Mouse (Mus musculus): Measurements from ENCODE around the gene Kif17. TPM values are rescaled to one million over a fixed set of nuclear protein-coding genes. Genes with fewer than 3 reads are reported as not detected.
A peak's percentile ranks its signal among the peaks of the same experiment; 100 is the strongest.

The Kif17 gene
- polyA plus RNA-seq, 1 experiment from 2014 or later: 0.44 TPM

GRCm38 (mm10) chr4:138217441-138217840 lies 32.8 kb upstream of the Kif17 start:
- H3K4me1 ChIP-seq (ENCODE audit: control insufficient read depth, insufficient read depth, low read length): peaks cover 29% of the 10 kb centered on the region
- no peaks in the 10 kb centered on the region for H3K9me3 ChIP-seq (replicated peaks; ENCODE audit: control insufficient read depth, low read length)
- H3K4me2 ChIP-seq: peak overlapping the region; percentile 87
- H3K9ac ChIP-seq (ENCODE audit: low read depth, low read length): peak overlapping the region; percentile 99
- H3K4me3 ChIP-seq (ENCODE audit: low read depth, low read length): peak overlapping the region; percentile 99
- peaks cover 4% of the 10 kb centered on the region for H3K36me3 ChIP-seq (ENCODE audit: control insufficient read depth, insufficient read depth, low read length)
- no peaks in the 10 kb centered on the region for H3K27me3 ChIP-seq (ENCODE audit: control insufficient read depth, insufficient read depth, low read length)
- H3K27ac ChIP-seq (ENCODE audit: low read depth, low read length): peak overlapping the region; percentile 95
- WGBS (ENCODE audit: insufficient replicate concordance): under 1% methylated on average over 36 of the region's 36 CpGs
- ATAC-seq (replicated peaks; ENCODE audit: insufficient number of reproducible peaks, low FRiP score, low TSS enrichment): no peak

DNA sequence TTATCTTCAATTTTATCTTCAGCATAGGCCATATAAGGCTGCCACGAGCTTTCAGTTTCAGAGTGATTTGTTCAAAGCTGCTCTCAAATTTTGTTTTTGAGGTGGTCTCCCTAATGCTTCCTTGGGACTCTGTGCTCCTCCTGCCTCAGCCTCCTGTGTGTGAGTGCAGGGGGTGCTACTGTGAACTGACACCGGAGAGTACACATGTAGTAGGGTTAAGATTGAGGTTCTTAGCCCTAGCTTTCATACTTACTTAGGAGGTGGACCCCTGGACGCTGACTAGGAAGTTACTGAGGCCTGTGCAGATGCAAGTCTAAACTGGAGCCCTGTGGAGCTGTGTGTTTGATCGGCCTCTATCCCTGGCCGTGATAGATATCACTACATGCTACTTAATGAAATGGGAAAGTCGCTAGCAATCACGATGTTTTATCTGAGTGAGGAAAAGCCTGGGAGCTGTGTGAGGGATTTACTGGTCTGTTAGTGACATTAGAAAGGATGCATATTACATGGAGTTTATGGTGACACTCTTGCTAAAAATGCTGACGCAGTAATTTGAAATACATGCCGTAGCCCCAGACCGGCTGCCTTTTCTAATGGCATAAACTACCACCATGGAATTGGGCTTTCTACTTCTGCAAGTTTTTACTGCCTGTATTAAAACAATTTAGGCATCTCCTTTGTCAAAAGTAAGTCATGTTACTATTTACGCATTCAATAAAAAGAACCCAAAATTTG lies 32.1 kb upstream of the Kif17 start:
- H3K27ac ChIP-seq (ENCODE audit: low read depth, low read length): peak overlapping the region; percentile 95; the same call in 1 of the 2 replicates
- peak overlapping the region; percentile 87 for H3K4me2 ChIP-seq
- H3K9ac ChIP-seq (ENCODE audit: low read depth, low read length): peak overlapping the region; percentile 99
- no peaks in the 10 kb centered on the region for H3K27me3 ChIP-seq (ENCODE audit: control insufficient read depth, insufficient read depth, low read length)
- H3K36me3 ChIP-seq (ENCODE audit: control insufficient read depth, insufficient read depth, low read length): peaks cover 8% of the 10 kb centered on the region
- peak overlapping the region; percentile 99 for H3K4me3 ChIP-seq (ENCODE audit: low read depth, low read length)
- H3K9me3 ChIP-seq (replicated peaks; ENCODE audit: control insufficient read depth, low read length): no peaks in the 10 kb centered on the region
- WGBS (ENCODE audit: insufficient replicate concordance): 78% methylated on average over 11 of the region's 11 CpGs
- peaks cover 29% of the 10 kb centered on the region for H3K4me1 ChIP-seq (ENCODE audit: control insufficient read depth, insufficient read depth, low read length)
- no peak for ATAC-seq (replicated peaks; ENCODE audit: insufficient number of reproducible peaks, low FRiP score, low TSS enrichment)

GRCm38 (mm10) chr4:138219331-138219730 lies 30.9 kb upstream of the Kif17 start:
- H3K27me3 ChIP-seq (ENCODE audit: control insufficient read depth, insufficient read depth, low read length): no peaks in the 10 kb centered on the region
- H3K9ac ChIP-seq (ENCODE audit: low read depth, low read length): no peak overlapping the region
- no peak overlapping the region for H3K4me3 ChIP-seq (ENCODE audit: low read depth, low read length)
- ATAC-seq (replicated peaks; ENCODE audit: insufficient number of reproducible peaks, low FRiP score, low TSS enrichment): no peak
- no peak overlapping the region for H3K27ac ChIP-seq (ENCODE audit: low read depth, low read length)
- H3K4me2 ChIP-seq: 0 out of 2 replicates have a peak overlapping the region, but pooled peaks have one; percentile 87
- peaks cover 16% of the 10 kb centered on the region for H3K36me3 ChIP-seq (ENCODE audit: control insufficient read depth, insufficient read depth, low read length)
- no peaks in the 10 kb centered on the region for H3K9me3 ChIP-seq (replicated peaks; ENCODE audit: control insufficient read depth, low read length)
- WGBS (ENCODE audit: insufficient replicate concordance): 85% methylated on average over 5 of the region's 5 CpGs
- peaks cover 29% of the 10 kb centered on the region for H3K4me1 ChIP-seq (ENCODE audit: control insufficient read depth, insufficient read depth, low read length)

DNA sequence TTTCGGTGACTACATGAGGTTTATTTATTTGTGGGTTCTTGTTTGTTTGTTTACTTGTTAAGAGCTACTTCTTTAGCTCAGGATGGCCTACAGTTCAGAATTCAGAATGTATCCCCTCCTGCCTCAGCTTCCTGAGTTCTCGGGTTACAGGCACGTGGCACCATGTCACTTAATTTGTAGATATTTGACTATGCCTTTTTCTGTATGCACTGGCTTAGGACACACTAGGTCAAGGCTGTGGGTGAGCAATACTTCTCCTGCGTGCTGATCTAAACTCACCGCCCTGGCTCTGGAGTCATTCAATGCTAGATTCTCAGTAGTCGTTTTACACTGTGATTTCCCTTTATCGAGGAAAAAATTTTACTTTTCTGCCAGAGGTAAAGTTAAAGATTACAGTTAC lies 29.5 kb upstream of the Kif17 start:
- Histone ChIP-seq H3K4me2 (no peak overlapping the region), H3K36me3 (ENCODE audit: control insufficient read depth, insufficient read depth, low read length) (peaks cover 22% of the 10 kb centered on the region), H3K27ac (ENCODE audit: low read depth, low read length) (no peak overlapping the region), H3K4me1 (ENCODE audit: control insufficient read depth, insufficient read depth, low read length) (peaks cover 25% of the 10 kb centered on the region), H3K9ac (ENCODE audit: low read depth, low read length) (no peak overlapping the region), H3K4me3 (ENCODE audit: low read depth, low read length) (no peak overlapping the region), H3K27me3 (ENCODE audit: control insufficient read depth, insufficient read depth, low read length) (no peaks in the 10 kb centered on the region), H3K9me3 (replicated peaks; ENCODE audit: control insufficient read depth, low read length) (no peaks in the 10 kb centered on the region)
- no peak for ATAC-seq (replicated peaks; ENCODE audit: insufficient number of reproducible peaks, low FRiP score, low TSS enrichment)
- WGBS (ENCODE audit: insufficient replicate concordance): 84% methylated on average over 7 of the region's 7 CpGs

- H3K36me3 ChIP-seq (ENCODE audit: control insufficient read depth, insufficient read depth, low read length): peaks cover 28% of the 10 kb centered on the region
- no peak overlapping the region for H3K27ac ChIP-seq (ENCODE audit: low read depth, low read length)
These were observed 28.8 kb upstream of the Kif17 start for GRCm38 (mm10) chr4:138221406-138221805.

DNA sequence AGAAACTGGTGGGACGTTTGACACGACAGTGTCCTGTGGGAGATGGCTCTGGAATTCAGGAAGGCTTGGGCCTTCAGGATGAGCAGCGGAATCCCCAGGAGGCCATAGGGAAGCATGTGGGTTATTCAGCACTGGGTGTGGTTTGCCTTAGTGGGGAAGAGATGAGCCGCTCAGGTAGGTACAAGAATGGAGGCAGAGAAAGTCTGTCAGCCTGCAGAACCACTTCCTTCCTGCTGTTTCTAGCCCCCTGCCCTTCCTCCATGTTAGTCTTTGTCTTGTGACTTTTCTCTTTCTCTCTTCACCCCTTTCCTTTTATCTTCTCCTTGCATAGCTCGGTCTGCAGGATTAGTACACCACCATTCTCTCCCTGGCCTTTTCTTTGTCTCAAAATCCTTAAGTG lies 27.8 kb upstream of the Kif17 start:
- no peaks in the 10 kb centered on the region for H3K27me3 ChIP-seq (ENCODE audit: control insufficient read depth, insufficient read depth, low read length)
- WGBS (ENCODE audit: insufficient replicate concordance): 84% methylated on average over 5 of the region's 5 CpGs
- H3K9me3 ChIP-seq (replicated peaks; ENCODE audit: control insufficient read depth, low read length): no peaks in the 10 kb centered on the region
- H3K4me3 ChIP-seq (ENCODE audit: low read depth, low read length): no peak overlapping the region
- no peak overlapping the region for H3K9ac ChIP-seq (ENCODE audit: low read depth, low read length)
- no peak for ATAC-seq (replicated peaks; ENCODE audit: insufficient number of reproducible peaks, low FRiP score, low TSS enrichment)
- peaks cover 34% of the 10 kb centered on the region for H3K36me3 ChIP-seq (ENCODE audit: control insufficient read depth, insufficient read depth, low read length)
- no peak overlapping the region for H3K27ac ChIP-seq (ENCODE audit: low read depth, low read length)
- H3K4me2 ChIP-seq: no peak overlapping the region
- H3K4me1 ChIP-seq (ENCODE audit: control insufficient read depth, insufficient read depth, low read length): peaks cover 23% of the 10 kb centered on the region

More at GRCm38 (mm10) chr4:138221406-138221805, 28.8 kb upstream of the Kif17 start:
- H3K27me3 ChIP-seq (ENCODE audit: control insufficient read depth, insufficient read depth, low read length): no peaks in the 10 kb centered on the region
- H3K4me3 ChIP-seq (ENCODE audit: low read depth, low read length): no peak overlapping the region
- H3K4me1 ChIP-seq (ENCODE audit: control insufficient read depth, insufficient read depth, low read length): peaks cover 23% of the 10 kb centered on the region
- 77% methylated on average over 5 of the region's 5 CpGs for WGBS (ENCODE audit: insufficient replicate concordance)
- no peak for ATAC-seq (replicated peaks; ENCODE audit: insufficient number of reproducible peaks, low FRiP score, low TSS enrichment)
- no peak overlapping the region for H3K9ac ChIP-seq (ENCODE audit: low read depth, low read length)
- H3K4me2 ChIP-seq: no peak overlapping the region
- no peaks in the 10 kb centered on the region for H3K9me3 ChIP-seq (replicated peaks; ENCODE audit: control insufficient read depth, low read length)

DNA sequence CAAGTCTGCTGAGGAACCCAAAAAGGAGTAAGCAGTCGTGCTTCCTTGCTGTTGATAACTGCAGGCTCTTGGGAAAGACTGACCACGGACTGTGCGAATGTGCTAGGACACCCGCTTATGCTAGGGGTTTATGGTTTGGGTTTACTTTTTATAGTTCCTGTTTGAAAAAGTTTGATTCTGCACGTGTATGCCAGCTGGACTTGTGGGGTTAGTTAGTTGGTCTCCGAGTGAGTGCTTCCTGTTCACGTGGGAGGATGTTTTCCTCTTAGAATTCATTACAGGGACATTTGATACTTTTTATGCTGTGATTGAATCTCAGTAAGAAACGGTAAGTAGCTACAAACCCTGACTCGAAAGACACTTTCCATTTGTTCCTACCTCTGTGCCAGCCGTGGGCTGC lies 26.6 kb upstream of the Kif17 start:
- Histone ChIP-seq H3K9ac (ENCODE audit: low read depth, low read length) (no peak overlapping the region), H3K4me2 (no peak overlapping the region), H3K9me3 (replicated peaks; ENCODE audit: control insufficient read depth, low read length) (no peaks in the 10 kb centered on the region), H3K27me3 (ENCODE audit: control insufficient read depth, insufficient read depth, low read length) (no peaks in the 10 kb centered on the region), H3K4me1 (ENCODE audit: control insufficient read depth, insufficient read depth, low read length) (peaks cover 17% of the 10 kb centered on the region), H3K4me3 (ENCODE audit: low read depth, low read length) (no peak overlapping the region), H3K27ac (ENCODE audit: low read depth, low read length) (no peak overlapping the region), H3K36me3 (ENCODE audit: control insufficient read depth, insufficient read depth, low read length) (peaks cover 43% of the 10 kb centered on the region)
- WGBS (ENCODE audit: insufficient replicate concordance): 89% methylated on average over 10 of the region's 10 CpGs
- no peak for ATAC-seq (replicated peaks; ENCODE audit: insufficient number of reproducible peaks, low FRiP score, low TSS enrichment)

DNA sequence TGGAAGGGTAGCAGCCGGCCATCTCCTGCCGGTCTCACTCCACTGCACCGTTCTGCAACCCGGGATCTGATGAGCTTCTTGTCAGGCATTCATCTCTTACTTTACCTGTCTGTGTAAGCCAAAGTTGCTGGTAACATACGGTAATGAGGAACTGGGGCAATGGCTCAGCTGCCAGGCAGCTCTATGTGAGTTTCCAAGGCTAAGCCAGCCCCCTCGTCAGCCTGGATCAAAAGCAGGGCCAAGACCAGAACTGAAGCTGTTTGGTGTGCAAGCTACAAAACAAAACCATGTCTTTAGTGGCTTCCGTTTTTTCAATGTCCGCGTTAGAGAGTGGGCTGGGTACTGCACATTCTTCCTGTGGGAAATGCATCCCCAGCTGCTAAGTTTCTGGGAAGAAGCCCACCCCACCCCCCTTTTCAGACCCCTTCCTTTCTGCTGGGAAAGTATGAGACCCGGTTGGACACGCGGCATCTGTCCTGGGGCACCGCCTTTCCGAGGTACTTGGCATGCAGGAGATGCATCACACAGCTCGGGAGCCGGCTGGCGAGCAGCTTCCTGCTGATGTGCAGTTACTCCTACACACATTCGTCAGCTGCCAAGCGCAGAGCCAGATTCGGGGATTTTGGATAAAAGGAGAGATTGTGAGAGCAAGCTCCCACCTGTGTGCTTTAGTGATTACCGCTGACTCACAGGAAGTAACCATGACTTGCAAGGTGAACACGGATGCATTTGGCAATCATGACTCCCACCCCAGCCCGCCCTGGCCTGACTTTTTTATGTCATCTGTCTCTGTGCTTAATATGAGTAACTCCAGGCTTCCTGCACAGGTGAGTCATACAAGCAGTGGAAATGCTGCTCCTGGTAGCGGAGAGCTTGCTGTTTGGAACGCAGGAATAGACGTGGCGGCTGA lies 3.2 kb upstream of the Kif17 start:
- peaks cover 27% of the 10 kb centered on the region for H3K36me3 ChIP-seq (ENCODE audit: control insufficient read depth, insufficient read depth, low read length)
- 64% methylated on average over 27 of the region's 27 CpGs for WGBS (ENCODE audit: insufficient replicate concordance)

More for the DNA sequence above, 3.2 kb upstream of the Kif17 start:
- Histone ChIP-seq H3K9me3 (replicated peaks; ENCODE audit: control insufficient read depth, low read length) (no peaks in the 10 kb centered on the region), H3K4me3 (ENCODE audit: low read depth, low read length) (no peak overlapping the region), H3K27ac (ENCODE audit: low read depth, low read length) (no peak overlapping the region), H3K27me3 (ENCODE audit: control insufficient read depth, insufficient read depth, low read length) (peaks cover 22% of the 10 kb centered on the region), H3K4me2 (no peak overlapping the region), H3K9ac (ENCODE audit: low read depth, low read length) (no peak overlapping the region), H3K4me1 (ENCODE audit: control insufficient read depth, insufficient read depth, low read length) (peaks cover 11% of the 10 kb centered on the region)
- ATAC-seq (replicated peaks; ENCODE audit: insufficient number of reproducible peaks, low FRiP score, low TSS enrichment): no peak
